Mouse (Mus musculus): ENCODE measurements around the gene Polr2c. TPM values are rescaled to one million over a fixed set of nuclear protein-coding genes. Genes with fewer than 3 reads are reported as not detected.
A peak's percentile ranks its signal among the peaks of the same experiment; 100 is the strongest.

The Polr2c gene
- polyA plus RNA-seq, 1 experiment from 2014 or later, result 176 TPM

DNA sequence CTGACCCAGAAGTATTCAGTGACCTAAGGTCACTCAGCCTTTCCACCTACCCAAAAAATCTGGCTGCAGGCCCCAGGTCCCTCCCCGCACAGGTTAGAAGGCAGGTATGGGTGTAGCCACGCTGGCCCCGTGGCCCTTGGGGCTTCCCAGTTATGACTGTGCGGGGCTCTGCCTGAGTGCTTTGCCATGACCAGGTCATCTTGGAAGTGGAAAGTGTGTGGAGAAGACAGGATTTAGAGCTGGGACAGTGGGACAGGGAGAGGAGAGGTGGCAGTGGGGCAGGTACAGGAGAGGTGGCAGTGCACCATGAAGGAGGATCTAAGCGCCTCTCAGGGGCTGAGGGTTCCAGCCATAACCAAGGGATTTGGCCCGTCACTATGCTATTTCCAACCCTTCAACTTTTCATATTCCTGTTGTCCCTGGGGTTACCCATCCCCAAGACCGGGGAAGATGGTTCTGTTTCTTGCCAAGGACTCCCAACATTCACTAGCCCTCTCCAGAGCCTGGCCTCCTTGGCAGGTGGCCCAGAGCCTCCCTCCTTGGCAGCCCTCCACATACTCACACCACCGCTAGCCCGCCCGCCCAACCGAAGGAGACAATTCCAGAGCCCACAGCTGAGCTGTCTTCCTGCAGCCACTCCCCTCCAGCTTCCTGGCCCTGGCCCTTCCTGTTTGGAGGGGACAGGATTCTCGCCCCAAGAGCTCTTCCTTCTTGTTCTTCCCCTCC is 47.4 kb downstream of the Polr2c start:
- Histone ChIP-seq H3K36me3 (replicated peaks) (peaks cover 67% of the 10 kb centered on the region), H3K4me3 (no peak overlapping the region), H3K9me3 (no peaks in the 10 kb centered on the region), H3K27ac (0 out of 2 replicates have a peak overlapping the region, but pooled peaks have one; percentile 6), H3K4me1 (peaks cover 21% of the 10 kb centered on the region), H3K27me3 (ENCODE audit: poor library complexity, severe bottlenecking) (peaks cover 5% of the 10 kb centered on the region; the same call in 1 of the 2 replicates)
- 93% methylated on average over 12 of the region's 12 CpGs for WGBS
- no peak for DNase-seq (ENCODE audit: extremely low spot score, low spot score)

DNA sequence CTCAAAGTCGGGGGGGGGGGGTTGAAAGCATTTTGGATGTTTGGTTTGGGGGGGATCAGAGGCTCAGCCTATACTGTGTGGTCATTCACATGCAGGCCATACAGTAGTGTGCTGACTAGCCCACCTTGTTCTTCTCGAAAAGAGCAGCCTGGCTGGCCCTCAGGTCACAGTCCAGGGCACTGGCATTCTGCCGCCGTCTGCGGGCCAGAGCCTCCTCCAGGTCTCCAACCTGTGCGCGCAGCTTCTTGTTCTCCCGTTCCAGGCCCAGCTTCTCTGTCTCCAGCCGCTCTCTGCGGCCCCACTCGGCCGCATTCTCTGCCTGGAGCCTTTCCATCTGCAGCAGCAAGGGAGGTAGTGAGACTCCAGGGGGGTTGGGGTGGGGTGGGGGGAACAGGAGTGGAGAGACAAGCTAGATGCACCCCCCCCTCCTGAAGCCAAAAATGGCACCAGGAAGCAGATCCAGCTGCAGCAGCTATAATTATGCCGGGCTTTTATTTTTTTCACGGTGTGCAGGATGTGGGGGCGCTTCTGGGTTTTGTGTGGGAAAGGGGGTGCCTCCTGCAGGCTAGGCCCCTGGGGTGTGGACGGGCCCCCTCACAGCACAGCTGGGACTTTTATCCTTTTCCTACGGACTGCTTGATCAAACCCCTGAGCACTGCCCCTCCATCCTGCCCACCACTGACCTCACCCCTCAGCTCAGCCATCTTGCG is 50.5 kb downstream of the Polr2c start:
- Histone ChIP-seq H3K4me3 (no peak overlapping the region), H3K9me3 (no peaks in the 10 kb centered on the region), H3K4me1 (peaks cover 5% of the 10 kb centered on the region), H3K27ac (0 out of 2 replicates have a peak overlapping the region, but pooled peaks have one; percentile 3), H3K36me3 (replicated peaks) (peaks cover 77% of the 10 kb centered on the region), H3K27me3 (ENCODE audit: poor library complexity, severe bottlenecking) (peaks cover 21% of the 10 kb centered on the region)
- 87% methylated on average over 18 of the region's 18 CpGs for WGBS
- no peak for DNase-seq (ENCODE audit: extremely low spot score, low spot score)

DNA sequence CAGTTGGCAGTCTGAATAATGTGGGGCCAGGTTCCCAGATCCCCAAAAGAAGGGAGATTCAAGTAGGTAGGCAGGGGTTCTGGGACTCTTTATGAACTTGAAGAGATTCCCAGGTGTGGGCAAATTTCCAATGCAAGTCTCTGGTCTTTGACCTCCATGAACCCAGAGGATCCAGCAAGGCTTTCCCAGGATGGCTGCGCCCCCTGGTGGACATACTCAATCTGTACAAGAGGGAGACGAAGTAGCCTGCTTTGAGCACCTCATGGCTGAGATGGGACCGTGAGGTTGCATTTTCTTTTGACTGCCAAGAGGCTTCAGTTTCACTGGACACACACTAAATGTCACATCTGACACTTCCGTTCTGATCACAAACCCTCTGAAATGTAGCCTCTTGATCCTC is 51.6 kb downstream of the Polr2c start:
- Histone ChIP-seq H3K4me3 (no peak overlapping the region), H3K27ac (no peak overlapping the region), H3K27me3 (ENCODE audit: poor library complexity, severe bottlenecking) (peaks cover 32% of the 10 kb centered on the region), H3K9me3 (no peaks in the 10 kb centered on the region), H3K36me3 (replicated peaks) (peaks cover 72% of the 10 kb centered on the region), H3K4me1 (peaks cover 16% of the 10 kb centered on the region)
- WGBS, result 13% methylated on average over 4 of the region's 4 CpGs
- peak; percentile 85 for DNase-seq (ENCODE audit: extremely low spot score, low spot score)

DNA sequence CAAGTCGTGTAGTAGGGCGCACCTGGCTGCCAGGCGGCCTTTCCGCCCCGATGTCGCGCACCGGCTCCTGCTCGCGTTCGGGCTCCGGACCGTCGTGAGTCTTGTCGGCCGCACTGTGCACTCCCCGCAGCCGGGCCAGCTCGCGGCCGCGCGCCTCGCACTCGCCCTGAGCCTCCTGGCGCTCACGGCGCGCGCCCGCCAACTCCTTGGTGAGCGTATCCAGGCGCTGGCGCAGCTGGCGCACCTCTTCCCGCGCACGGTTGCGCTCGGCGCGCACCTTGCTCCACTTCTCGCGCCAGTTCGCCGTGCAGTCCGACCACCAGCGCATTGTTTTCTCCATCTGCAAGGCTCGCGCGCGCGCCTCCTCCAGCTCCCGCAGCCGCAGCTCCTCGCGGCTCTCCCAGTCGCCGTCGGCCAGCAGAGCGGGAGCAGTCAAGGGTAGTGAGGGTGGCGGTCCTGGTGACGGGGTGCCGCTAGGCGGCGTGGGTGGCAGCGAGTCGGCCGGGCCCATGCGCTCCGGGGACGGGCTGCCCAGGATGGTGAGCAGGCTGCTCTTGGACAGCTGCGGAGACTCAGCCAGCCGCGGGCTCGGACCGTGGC is 55.9 kb downstream of the Polr2c start:
- WGBS, result 3% methylated on average over 77 of the region's 77 CpGs
- H3K36me3 ChIP-seq (replicated peaks), result peaks cover 32% of the 10 kb centered on the region
- H3K4me3 ChIP-seq, result peak overlapping the region; percentile 61
- H3K9me3 ChIP-seq, result no peaks in the 10 kb centered on the region
- H3K27ac ChIP-seq, result peak overlapping the region; percentile 68
- peaks cover 56% of the 10 kb centered on the region for H3K4me1 ChIP-seq
- DNase-seq (ENCODE audit: extremely low spot score, low spot score), result peak; percentile 80
- H3K27me3 ChIP-seq (ENCODE audit: poor library complexity, severe bottlenecking), result peaks cover 63% of the 10 kb centered on the region

DNA sequence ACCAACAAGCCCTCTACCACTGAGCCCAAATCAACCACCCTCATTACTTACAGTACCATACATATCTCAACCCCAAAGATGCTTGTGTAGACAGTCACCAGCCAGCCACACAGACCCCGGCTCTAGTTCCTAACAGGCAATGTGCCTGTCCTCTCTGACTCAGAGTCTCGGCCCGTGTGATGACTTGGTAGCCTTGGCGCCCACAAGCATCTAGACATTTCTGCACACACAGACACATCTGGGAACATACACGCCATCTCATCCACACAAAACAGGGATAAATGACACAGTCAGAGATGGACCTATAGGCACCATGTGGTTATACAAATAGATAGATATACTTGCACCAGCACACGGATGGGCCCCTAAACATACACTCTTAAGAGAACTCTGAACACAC is 57.0 kb downstream of the Polr2c start:
- DNase-seq (ENCODE audit: extremely low spot score, low spot score), result no peak
- H3K36me3 ChIP-seq (replicated peaks), result peaks cover 24% of the 10 kb centered on the region
- H3K27ac ChIP-seq, result no peak overlapping the region
- 89% methylated on average over 6 of the region's 6 CpGs for whole genome bisulfite sequencing
- H3K27me3 ChIP-seq (ENCODE audit: poor library complexity, severe bottlenecking), result peaks cover 74% of the 10 kb centered on the region
- no peak overlapping the region for H3K4me3 ChIP-seq
- no peaks in the 10 kb centered on the region for H3K9me3 ChIP-seq
- peaks cover 59% of the 10 kb centered on the region for H3K4me1 ChIP-seq

DNA sequence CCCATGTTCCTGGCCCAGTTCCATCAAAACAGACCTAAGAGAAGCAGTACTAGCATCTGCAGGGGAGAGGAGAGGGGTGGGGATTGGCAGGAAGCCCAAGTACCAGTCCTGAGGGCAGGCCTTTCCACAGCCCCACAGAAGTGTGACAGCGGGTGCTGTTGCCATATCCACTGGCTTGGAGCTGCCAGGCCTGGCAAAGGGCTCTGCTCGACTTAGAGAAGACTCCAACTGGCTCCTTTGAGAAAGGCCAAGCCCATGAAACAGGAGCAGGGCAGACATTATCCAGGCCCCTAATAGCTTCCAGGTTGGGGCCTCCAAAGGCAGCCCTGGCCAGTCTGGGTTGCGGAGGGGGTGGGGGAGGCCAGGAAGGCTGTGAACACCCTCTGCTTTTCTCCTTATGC is 57.5 kb downstream of the Polr2c start:
- Histone ChIP-seq H3K4me3 (no peak overlapping the region; the same call in 1 of the 2 replicates), H3K9me3 (no peaks in the 10 kb centered on the region), H3K27me3 (ENCODE audit: poor library complexity, severe bottlenecking) (peaks cover 75% of the 10 kb centered on the region), H3K27ac (0 out of 2 replicates have a peak overlapping the region, but pooled peaks have one; percentile 37), H3K36me3 (replicated peaks) (peaks cover 20% of the 10 kb centered on the region), H3K4me1 (peaks cover 59% of the 10 kb centered on the region)
- no peak for DNase-seq (ENCODE audit: extremely low spot score, low spot score)
- WGBS, result 69% methylated on average over 3 of the region's 3 CpGs

DNA sequence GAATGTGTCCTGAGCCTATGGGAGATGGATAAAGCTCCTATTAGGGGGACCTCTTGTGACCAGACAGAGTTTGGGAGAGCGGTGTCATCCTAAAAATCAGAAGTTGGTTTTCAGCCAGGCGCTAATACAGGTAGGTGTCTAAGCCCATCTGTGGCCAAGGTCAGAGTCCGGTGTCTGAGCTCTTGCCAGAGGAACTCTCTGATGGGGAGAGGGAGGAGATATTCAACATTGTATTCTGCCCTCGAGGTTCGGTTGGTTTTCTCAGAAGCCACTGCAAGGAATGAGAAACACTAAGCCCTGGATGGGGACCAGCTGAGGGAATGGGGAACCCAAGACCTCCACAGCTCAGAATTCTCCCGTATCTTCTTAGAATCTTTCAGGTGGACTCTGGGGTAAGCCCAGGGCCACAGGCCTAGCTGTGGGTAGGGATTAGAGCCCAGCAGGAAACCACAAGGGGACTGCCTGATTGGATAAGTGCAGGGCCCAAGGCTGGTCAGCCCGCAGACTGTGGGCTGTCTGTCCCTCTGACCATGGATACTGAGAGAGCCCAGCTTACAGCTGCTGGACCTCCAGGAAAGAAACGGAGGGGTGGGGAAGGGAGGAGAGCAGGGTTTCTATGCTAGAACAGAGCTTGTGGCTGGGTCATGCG is 59.2 kb downstream of the Polr2c start:
- WGBS, result 41% methylated on average over 9 of the region's 9 CpGs
- H3K27ac ChIP-seq, result peak overlapping the region; percentile 97
- peaks cover 16% of the 10 kb centered on the region for H3K36me3 ChIP-seq (replicated peaks)
- no peak for DNase-seq (ENCODE audit: extremely low spot score, low spot score)
- H3K27me3 ChIP-seq (ENCODE audit: poor library complexity, severe bottlenecking), result peaks cover 75% of the 10 kb centered on the region
- peaks cover 57% of the 10 kb centered on the region for H3K4me1 ChIP-seq
- H3K4me3 ChIP-seq, result peak overlapping the region; percentile 92
- no peaks in the 10 kb centered on the region for H3K9me3 ChIP-seq

DNA sequence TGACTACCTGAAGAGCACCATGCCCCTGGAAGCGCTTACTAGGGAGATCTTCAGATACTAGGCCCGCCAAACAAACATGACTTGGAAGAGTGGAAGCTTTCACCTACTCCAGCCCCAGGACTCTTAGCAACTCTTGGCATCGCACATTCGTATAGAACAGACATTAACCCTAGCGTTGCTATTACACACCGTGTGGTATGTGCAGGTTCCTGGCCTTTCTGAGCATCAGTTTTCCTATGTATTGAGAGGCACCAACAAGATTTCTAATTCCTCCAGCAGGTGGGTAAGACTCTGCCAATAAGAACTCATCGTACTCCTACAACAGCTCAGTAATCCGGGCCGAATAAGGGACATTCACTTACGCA is 59.7 kb downstream of the Polr2c start:
- H3K27ac ChIP-seq, result peak overlapping the region; percentile 97
- no peaks in the 10 kb centered on the region for H3K9me3 ChIP-seq
- WGBS, result 4% methylated on average over 10 of the region's 10 CpGs
- peak overlapping the region; percentile 92 for H3K4me3 ChIP-seq
- peaks cover 11% of the 10 kb centered on the region for H3K36me3 ChIP-seq (replicated peaks)
- DNase-seq (ENCODE audit: extremely low spot score, low spot score), result no peak
- peaks cover 59% of the 10 kb centered on the region for H3K4me1 ChIP-seq
- H3K27me3 ChIP-seq (ENCODE audit: poor library complexity, severe bottlenecking), result peaks cover 70% of the 10 kb centered on the region

DNA sequence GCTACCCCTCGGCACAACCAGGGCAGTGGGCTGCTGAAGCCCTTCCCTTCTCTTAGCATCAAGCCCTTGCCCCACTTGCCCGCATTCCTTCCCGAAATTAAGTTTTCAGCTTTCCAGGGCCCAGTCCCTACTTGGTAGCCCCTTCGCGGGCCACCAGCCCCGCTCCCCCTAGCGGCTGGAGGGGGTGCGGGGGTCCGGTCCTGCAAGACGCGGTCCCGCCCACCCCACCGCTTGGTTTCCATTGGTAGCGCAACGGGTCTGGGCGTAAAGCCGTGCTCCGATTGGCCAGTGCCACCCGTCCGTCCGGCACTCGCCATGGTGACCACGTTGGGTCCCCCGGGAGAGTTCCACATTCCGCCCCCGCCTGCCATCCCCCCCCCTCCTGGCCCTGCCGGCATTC is 60.1 kb downstream of the Polr2c start:
- Histone ChIP-seq H3K4me3 (peak overlapping the region; percentile 92), H3K9me3 (no peaks in the 10 kb centered on the region), H3K36me3 (replicated peaks) (peaks cover 6% of the 10 kb centered on the region; the same call in 1 of the 2 replicates), H3K27me3 (ENCODE audit: poor library complexity, severe bottlenecking) (peaks cover 66% of the 10 kb centered on the region), H3K27ac (peak overlapping the region; percentile 97), H3K4me1 (peaks cover 63% of the 10 kb centered on the region)
- peak; percentile 97 for DNase-seq (ENCODE audit: extremely low spot score, low spot score)
- 1% methylated on average over 27 of the region's 27 CpGs for WGBS

DNA sequence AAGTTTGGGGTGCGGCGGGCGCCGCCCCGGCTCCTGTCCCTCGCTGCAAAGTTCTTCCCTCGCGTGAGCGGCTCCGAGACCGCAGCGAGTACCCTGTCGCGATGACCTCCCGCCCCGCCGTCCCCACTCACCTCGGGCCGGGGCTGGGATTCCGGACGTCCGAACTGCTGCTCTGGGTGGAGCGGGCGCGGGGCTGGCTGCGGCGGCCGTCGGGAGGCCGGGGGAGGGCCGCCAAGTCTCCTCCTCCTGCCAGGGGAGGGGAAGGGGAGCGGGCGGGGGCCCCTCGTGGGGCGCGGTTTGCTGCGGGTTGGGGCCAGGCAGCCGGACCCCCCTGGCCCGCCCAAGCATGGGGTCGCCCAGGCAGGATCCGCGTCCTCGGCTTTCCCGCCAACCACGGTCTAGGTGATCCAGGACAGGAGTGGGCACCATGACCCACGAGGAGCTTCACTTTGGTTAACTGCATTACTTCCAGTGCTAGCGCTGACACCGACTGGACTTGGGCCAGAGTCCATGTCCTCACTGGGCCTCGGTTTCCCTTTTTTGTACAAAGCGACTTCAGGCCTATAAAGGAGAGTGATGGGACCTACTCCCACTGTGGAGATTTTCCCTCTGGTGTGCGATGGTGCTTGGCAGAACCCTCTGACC is 60.7 kb downstream of the Polr2c start, which contains the start of gene Ccdc102a:
Gene Ccdc102a (minus strand): TSS at position 248 of the 645 bp plus-strand sequence.
- H3K4me1 ChIP-seq, result peaks cover 65% of the 10 kb centered on the region

DNA sequence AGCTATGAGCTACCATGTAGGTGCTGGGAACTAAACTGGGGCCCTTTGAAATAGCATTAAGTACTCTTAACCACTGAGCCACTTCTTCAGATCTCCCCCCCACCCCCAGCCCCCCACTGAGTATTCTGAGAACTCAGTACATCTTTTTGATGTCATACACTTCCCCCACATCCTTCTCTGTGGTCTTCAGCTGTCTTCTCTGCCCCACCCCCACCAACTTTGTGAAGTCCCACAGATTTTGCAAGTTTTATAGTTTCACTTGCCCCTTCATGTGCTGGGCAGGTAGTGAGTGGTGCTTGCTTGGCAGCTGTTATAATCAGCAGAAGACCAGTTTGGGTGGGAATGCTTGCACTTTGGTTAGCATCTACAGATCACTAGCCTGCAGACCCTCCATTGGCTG is 62.0 kb downstream of the Polr2c start:
- H3K4me3 ChIP-seq, result no peak overlapping the region
- no peaks in the 10 kb centered on the region for H3K9me3 ChIP-seq
- no peaks in the 10 kb centered on the region for H3K36me3 ChIP-seq (replicated peaks)
- no peak for DNase-seq (ENCODE audit: extremely low spot score, low spot score)
- H3K27me3 ChIP-seq (ENCODE audit: poor library complexity, severe bottlenecking), result peaks cover 47% of the 10 kb centered on the region
- no peak overlapping the region for H3K27ac ChIP-seq
- peaks cover 66% of the 10 kb centered on the region for H3K4me1 ChIP-seq

More for the DNA sequence above, 60.7 kb downstream of the Polr2c start, which contains the start of gene Ccdc102a:
- Histone ChIP-seq H3K27ac (peak within 1 kb of the TSS; percentile 97), H3K27me3 (ENCODE audit: poor library complexity, severe bottlenecking) (peaks cover 60% of the 10 kb centered on the region), H3K4me3 (peak within 1 kb of the TSS; percentile 92), H3K36me3 (replicated peaks) (peaks cover 2% of the 10 kb centered on the region; the same call in 1 of the 2 replicates), H3K9me3 (no peaks in the 10 kb centered on the region)
- no peak for DNase-seq (ENCODE audit: extremely low spot score, low spot score)
- 2% methylated on average over 45 of the region's 51 CpGs for WGBS

DNA sequence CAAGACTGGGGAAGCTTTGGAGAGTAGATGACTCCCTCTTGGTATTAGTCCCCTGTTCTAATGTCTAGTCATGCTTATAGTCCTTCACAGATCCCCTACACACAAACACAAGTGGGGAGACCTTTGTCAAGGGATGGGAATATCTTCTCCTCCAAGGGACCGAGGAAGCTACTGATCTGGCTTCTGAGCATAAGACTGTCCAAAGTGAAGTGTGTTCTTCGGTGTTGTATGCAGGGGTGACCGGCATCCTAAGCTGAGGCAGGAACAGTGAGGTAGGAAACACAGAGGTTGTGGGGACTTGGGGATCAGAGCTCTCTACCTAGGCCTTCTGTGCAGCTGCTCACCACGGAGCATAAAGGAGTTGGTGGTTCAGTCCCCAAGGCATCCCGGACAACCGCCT is 64.9 kb downstream of the Polr2c start:
- 73% methylated on average over 6 of the region's 6 CpGs for WGBS
- H3K27me3 ChIP-seq (ENCODE audit: poor library complexity, severe bottlenecking), result peaks cover 23% of the 10 kb centered on the region
- no peak for DNase-seq (ENCODE audit: extremely low spot score, low spot score)
- no peaks in the 10 kb centered on the region for H3K9me3 ChIP-seq
- peaks cover 37% of the 10 kb centered on the region for H3K4me1 ChIP-seq
- peak overlapping the region; percentile 58 for H3K27ac ChIP-seq
- H3K4me3 ChIP-seq, result no peak overlapping the region
- H3K36me3 ChIP-seq (replicated peaks), result no peaks in the 10 kb centered on the region
